Mouse (Mus musculus) lung, adult 2 months (tissue): ENCODE results near the gene H2-Oa. TPM values are rescaled to one million over a fixed set of nuclear protein-coding genes. Genes with fewer than 3 reads are reported as not detected.
A peak's percentile ranks its signal among the peaks of the same experiment; 100 is the strongest.
"Not testable (repeated sequence)": the region's sequence is repeated elsewhere in the genome, so short reads cannot be mapped to it uniquely, and the experiment has no call there.

ENCODE experiments used
- DNase-seq: peaks from one replicate; pipeline ENCODE4 v3.0.0; 2022
- H3K4me1 ChIP-seq: fragments of 200-500 bp; 2 replicates; pipeline ENCODE4 v1.6.1; 2011; ENCODE audit warnings: low read length; ENCODE audit not compliant: control insufficient read depth, insufficient read depth
- H3K4me3 ChIP-seq: fragments of 200-500 bp; replicated peaks from 2 replicates; pipeline ENCODE3; 2011; ENCODE audit warnings: low read depth, mild to moderate bottlenecking, control low read depth, low read length; ENCODE audit errors: extremely low read depth
- CTCF ChIP-seq: fragments of 200-500 bp; IDR thresholded peaks from 2 replicates; pipeline ENCODE4 v1.5.1; 2011; ENCODE audit warnings: mild to moderate bottlenecking, low read length, control low read depth; ENCODE audit not compliant: insufficient read depth
- POLR2A ChIP-seq: fragments of 200-500 bp; IDR thresholded peaks from 2 replicates; pipeline ENCODE4 v1.6.1; 2011; ENCODE audit warnings: low read depth, mild to moderate bottlenecking, control low read depth, low read length, borderline replicate concordance; ENCODE audit errors: extremely low read depth
- whole genome bisulfite sequencing: fragments of 180-500 bp; shearing (Covaris S2); methylation state at CpG from one replicate; pipeline ENCODE4 v1.1.7; 2018; 5-methylcytosine and 5-hydroxymethylcytosine counted together
- polyA plus RNA-seq: library from polyadenylated mRNA; depleted of rRNA; stranded (reverse); fragments of >200 nt; gene quantifications from 2 replicates; pipeline ENCODE4 v1.2.3, GENCODE M21; 2012

H2-Oa gene
- polyA plus RNA-seq, 1 experiment = 19.8 TPM

GRCm38 (mm10) chr17:34135297-34136224 lies 43.4 kb downstream of the H2-Oa start:
- WGBS = 4% methylated on average over 31 of the region's 31 CpGs
- peak overlapping the region; percentile 69 for H3K4me3 ChIP-seq
- peak; percentile 99 for DNase-seq
- TF ChIP-seq CTCF (peak; percentile 97), POLR2A (peak; percentile 90; the same call in 1 of the 2 replicates)
- H3K4me1 ChIP-seq = peaks cover 5% of the 10 kb centered on the region; the same call in 1 of the 2 replicates

- WGBS = 68% methylated on average over 7 of the region's 7 CpGs
Measured at GRCm38 (mm10) chr17:34137601-34138000, 45.5 kb downstream of the H2-Oa start.

DNA sequence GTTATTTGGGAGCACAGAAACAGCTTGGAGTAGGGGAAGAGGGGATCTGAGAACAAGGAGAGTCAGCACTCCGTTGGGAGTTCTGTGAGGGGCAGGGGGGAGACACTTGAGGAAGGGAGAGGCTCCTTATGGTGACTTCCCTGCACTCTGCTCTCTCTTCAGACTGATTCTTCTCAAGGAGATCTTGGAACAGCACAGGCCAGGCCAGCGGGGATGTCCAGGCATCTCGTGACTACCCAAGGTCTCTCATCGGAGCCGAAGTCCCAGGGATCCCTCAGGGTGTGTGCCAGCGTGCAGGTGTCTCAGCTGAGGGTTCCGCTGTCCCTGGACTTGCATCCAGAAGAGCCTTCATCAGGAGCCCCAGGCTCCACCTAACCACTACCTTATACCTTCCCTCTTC lies 46.5 kb downstream of the H2-Oa start:
- 80% methylated on average over 7 of the region's 7 CpGs for WGBS
- DNase-seq = no peak
- peaks cover 5% of the 10 kb centered on the region; the same call in 1 of the 2 replicates for H3K4me1 ChIP-seq
- H3K4me3 ChIP-seq = no peak overlapping the region
- TF ChIP-seq CTCF (no peak), POLR2A (no peak)

More at GRCm38 (mm10) chr17:34137601-34138000, 45.5 kb downstream of the H2-Oa start:
- DNase-seq = no peak
- peaks cover 5% of the 10 kb centered on the region; the same call in 1 of the 2 replicates for H3K4me1 ChIP-seq
- no peak for TF ChIP-seq CTCF
- TF ChIP-seq POLR2A = no peak
- H3K4me3 ChIP-seq = no peak overlapping the region

GRCm38 (mm10) chr17:34139416-34139815 lies 47.3 kb downstream of the H2-Oa start:
- peak overlapping the region; percentile 34 for H3K4me3 ChIP-seq
- peak; percentile 65 for DNase-seq
- H3K4me1 ChIP-seq = peaks cover 5% of the 10 kb centered on the region; the same call in 1 of the 2 replicates
- 15% methylated on average over 16 of the region's 16 CpGs for WGBS
- TF ChIP-seq POLR2A (no peak), CTCF (no peak)

GRCm38 (mm10) chr17:34140240-34140639 lies 48.1 kb downstream of the H2-Oa start:
- H3K4me1 ChIP-seq = peaks cover 5% of the 10 kb centered on the region; the same call in 1 of the 2 replicates
- TF ChIP-seq CTCF (no peak), POLR2A (no peak)

DNA sequence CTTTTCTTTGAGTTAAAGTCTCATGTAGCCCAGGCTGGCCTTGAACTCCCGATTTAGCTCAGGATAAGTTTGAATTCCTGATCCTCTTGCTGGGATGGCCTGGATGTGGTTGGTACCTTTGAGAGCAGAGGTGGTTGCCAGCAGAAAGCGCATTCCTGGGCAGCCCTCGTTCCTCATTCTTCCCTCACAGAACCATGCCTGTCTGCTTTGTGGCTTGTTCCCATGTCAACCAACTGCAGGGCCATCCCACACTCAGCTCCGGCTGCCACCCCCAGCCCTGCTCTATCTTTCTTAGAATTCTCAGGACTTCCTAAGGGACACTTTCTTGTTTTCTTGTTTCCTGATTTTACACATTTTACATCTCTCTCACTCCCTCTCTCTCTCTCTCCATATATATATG lies 49.3 kb downstream of the H2-Oa start:
- Histone ChIP-seq H3K4me3 (no peak overlapping the region), H3K4me1 (peaks cover 2% of the 10 kb centered on the region; the same call in 1 of the 2 replicates)
- WGBS = 51% methylated on average over 4 of the region's 4 CpGs
- no peak for DNase-seq
- TF ChIP-seq CTCF = no peak
- no peak for TF ChIP-seq POLR2A

More at GRCm38 (mm10) chr17:34140240-34140639, 48.1 kb downstream of the H2-Oa start:
- no peak for DNase-seq
- H3K4me3 ChIP-seq = no peak overlapping the region
- WGBS = 20% methylated on average over 5 of the region's 5 CpGs

DNA sequence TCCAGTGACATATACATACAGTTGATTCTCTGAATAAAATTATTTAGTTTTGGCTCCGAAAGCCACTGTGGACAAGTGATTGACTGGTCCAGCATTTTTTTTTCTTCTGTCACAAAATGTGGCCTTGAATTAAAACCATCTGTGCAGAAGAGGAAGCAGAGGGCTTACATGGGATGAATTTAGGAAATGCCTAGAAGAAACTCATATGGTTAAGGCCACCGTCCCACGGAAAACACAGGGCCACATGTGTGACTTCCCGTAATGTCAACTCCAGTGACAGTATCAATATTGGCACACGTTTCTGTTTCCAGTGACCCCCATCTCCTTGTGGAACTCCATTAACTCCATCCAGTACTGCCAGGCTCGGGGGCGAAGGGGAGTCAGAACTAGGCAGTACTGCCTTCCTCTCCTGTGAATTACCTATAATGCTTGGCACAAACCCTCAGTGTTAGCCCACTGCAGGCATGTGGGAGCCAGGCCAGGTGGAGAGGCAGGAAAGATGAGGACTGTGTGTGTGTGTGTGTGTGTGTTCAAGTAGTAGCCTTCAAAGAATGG lies 50.4 kb downstream of the H2-Oa start:
- no peak for DNase-seq
- TF ChIP-seq POLR2A = no peak
- no peak for TF ChIP-seq CTCF
- peaks cover 2% of the 10 kb centered on the region; the same call in 1 of the 2 replicates for H3K4me1 ChIP-seq
- no peak overlapping the region for H3K4me3 ChIP-seq
- WGBS = 35% methylated on average over 7 of the region's 7 CpGs

DNA sequence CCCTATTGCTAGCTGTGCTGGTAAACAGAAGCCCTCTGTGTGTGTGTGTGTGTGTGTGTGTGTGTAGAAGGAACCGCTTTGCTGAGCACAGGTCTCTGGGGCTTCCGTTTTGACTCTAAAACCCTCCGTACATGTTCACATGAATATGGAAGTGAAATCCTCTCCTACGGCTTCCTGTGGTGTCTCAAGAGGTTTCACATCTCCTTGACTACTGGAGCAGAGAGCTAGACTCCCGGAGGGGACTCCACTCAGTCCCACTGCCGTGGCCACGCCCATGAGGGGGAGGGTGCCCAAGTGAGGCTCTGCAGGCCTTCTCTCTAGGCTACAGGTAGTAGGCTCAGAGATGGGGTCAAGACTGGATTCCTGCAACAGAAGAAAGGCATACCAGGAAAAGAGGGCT lies 50.9 kb downstream of the H2-Oa start, which contains the start of gene H2-DMb2:
Gene H2-DMb2 (plus strand): TSS at position 275 of the 400 bp plus-strand sequence.
- peak; percentile 58 for DNase-seq
- WGBS = 19% methylated on average over 7 of the region's 7 CpGs
- TF ChIP-seq POLR2A (no peak), CTCF (no peak)
- peaks cover 2% of the 10 kb centered on the region; the same call in 1 of the 2 replicates for H3K4me1 ChIP-seq
- H3K4me3 ChIP-seq = peak within 1 kb of the TSS; percentile 6

DNA sequence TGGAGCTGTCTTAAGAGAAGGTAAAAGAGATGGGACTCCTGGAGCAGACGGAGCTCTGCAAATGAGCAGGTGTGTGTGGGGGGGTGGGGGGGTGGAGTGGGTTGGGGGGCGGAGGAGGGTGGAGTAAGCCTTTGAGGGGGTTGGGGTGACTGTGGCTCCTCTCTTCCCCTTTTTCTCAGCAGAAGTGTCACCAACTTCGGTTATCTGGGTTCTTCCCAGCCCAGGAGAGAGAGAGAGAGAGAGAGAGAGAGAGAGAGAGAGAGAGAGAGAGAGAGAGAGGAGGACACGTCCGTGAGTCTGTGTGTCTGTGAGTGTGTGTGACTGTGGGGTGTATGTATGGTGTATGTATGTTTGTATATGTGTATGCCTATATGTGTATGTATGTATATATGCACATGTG lies 51.3 kb downstream of the H2-Oa start:
- no peak for DNase-seq
- Histone ChIP-seq H3K4me3 (peak overlapping the region; percentile 6), H3K4me1 (peaks cover 2% of the 10 kb centered on the region; the same call in 1 of the 2 replicates)
- TF ChIP-seq CTCF (no peak), POLR2A (no peak)
- WGBS = 40% methylated on average over 5 of the region's 5 CpGs

DNA sequence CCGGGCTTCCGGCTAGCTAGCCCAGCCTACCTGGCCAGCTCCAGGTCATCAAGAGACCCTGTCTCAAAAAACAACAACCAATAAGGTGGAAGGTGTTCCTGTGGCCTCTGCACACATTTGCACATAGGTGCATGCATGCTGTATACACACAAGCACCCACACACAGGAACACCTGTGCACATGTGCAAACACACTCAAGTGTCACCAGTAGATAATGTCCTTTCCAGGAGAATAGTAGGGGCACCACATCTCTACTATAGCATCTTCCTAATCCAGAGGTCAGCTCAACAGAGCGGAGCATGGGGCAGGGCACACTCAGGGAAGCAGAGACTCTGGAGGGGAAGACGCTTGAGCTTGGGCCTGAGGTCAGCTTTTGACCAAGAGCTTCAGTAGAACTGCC lies 52.1 kb downstream of the H2-Oa start:
- DNase-seq, H3K4me1 ChIP-seq, H3K4me3 ChIP-seq: not testable (repeated sequence)
- 79% methylated on average over 4 of the region's 4 CpGs for WGBS
